Mouse (Mus musculus) limb, embryonic 14.5 days (tissue): ENCODE data around the gene Nxn. TPM values are rescaled to one million over a fixed set of nuclear protein-coding genes. Genes with fewer than 3 reads are reported as not detected.
"Not testable (repeated sequence)": the region's sequence is repeated elsewhere in the genome, so short reads cannot be mapped to it uniquely, and the experiment has no call there.

ENCODE experiments used
- ATAC-seq: fragments of 200-750 bp; cut with Nextera tagmentation; 2 replicates; pipeline ENCODE4 v1.8.0; 2017; ENCODE audit warnings: low read depth, moderate number of reproducible peaks, moderate TSS enrichment; ENCODE audit not compliant: low FRiP score
- DNase-seq: peaks from one replicate; pipeline ENCODE4 v3.0.0-alpha.2; 2015; ENCODE audit warnings: low spot score
- H3K27ac ChIP-seq: fragments of 300-500 bp; sonication (generic); replicated peaks from 2 replicates; pipeline ENCODE4 v1.5.1; 2014; ENCODE audit warnings: low read depth, mild to moderate bottlenecking, low read length, moderate library complexity, mixed read lengths
- H3K27me3 ChIP-seq: fragments of 300-500 bp; sonication (generic); 2 replicates; pipeline ENCODE4 v1.6.1; 2014; ENCODE audit warnings: low read length, mixed read lengths; ENCODE audit not compliant: control insufficient read depth, insufficient read depth
- H3K36me3 ChIP-seq: fragments of 300-500 bp; sonication (generic); 2 replicates; pipeline ENCODE4 v1.6.1; 2014; ENCODE audit warnings: mild to moderate bottlenecking, low read length, moderate library complexity, mixed read lengths; ENCODE audit not compliant: control insufficient read depth, insufficient read depth
- H3K4me1 ChIP-seq: fragments of 300-500 bp; sonication (generic); 2 replicates; pipeline ENCODE4 v1.6.1; 2014; ENCODE audit warnings: antibody characterized with exemption, low read length, mixed read lengths; ENCODE audit not compliant: control insufficient read depth, insufficient read depth
- H3K4me2 ChIP-seq: fragments of 300-500 bp; sonication (generic); replicated peaks from 2 replicates; pipeline ENCODE4 v1.6.1; 2014; ENCODE audit warnings: low read depth, mild to moderate bottlenecking, low read length, moderate library complexity; ENCODE audit not compliant: severe bottlenecking
- H3K4me3 ChIP-seq: fragments of 300-500 bp; sonication (generic); replicated peaks from 2 replicates; pipeline ENCODE4 v1.5.1; 2014; ENCODE audit warnings: low read length
- H3K9ac ChIP-seq: fragments of 300-500 bp; sonication (generic); 2 replicates; pipeline ENCODE4 v1.6.1; 2014; ENCODE audit warnings: mild to moderate bottlenecking, low read depth, low read length, moderate library complexity; ENCODE audit not compliant: severe bottlenecking
- H3K9me3 ChIP-seq: fragments of 300-500 bp; sonication (generic); 2 replicates; pipeline ENCODE4 v1.6.1; 2016; ENCODE audit warnings: low read length; ENCODE audit not compliant: control insufficient read depth
- POLR2A ChIP-seq: fragments of 200-500 bp; IDR thresholded peaks from 2 replicates; pipeline ENCODE4 v1.8.0; 2012; ENCODE audit warnings: inconsistent platforms, mild to moderate bottlenecking, moderate library complexity, borderline replicate concordance; ENCODE audit not compliant: insufficient read depth, insufficient read length; ENCODE audit errors: extremely low read depth
- WGBS: fragments of 180-500 bp; shearing (Covaris S2); extraction: QIAGEN DNeasy Blood & Tissue Kit; methylation state at CpG from one replicate; pipeline ENCODE4 v1.1.7; 2014; 5-methylcytosine and 5-hydroxymethylcytosine counted together
- polyA plus RNA-seq, 2 experiments: library from polyadenylated mRNA; depleted of rRNA in 1 of 2; stranded (reverse) in 1 of 2; unstranded in 1 of 2; fragments of >200 nt; fragmentation: Nextera tagmentation in 1 of 2; extraction: Ambion mirVana in 1 of 2; gene quantifications; 2 replicates each; pipeline versions ENCODE4 v1.2.1 to v1.2.3; 2012 to 2014

Nxn gene
- polyA plus RNA-seq, 2 experiments = 69.9 to 78.1 TPM

DNA sequence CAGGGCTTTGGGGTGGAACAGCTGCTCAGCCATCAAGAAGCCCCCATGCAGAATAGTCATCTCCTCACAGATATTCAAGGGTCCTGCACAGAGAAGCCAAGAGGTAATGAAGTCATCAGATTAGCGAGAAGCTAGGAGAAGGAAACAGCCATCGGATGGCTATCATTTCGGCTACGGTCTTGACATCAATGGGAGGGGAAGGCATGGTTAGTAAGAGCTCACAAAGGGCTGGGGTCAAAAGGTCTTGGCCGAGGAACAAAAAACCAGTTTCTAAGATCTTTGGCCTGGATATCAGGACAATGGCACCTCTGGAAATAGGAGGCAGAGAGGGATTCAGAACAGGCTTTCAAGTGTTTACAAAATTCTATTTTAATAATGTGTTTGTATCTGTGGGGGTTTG is 185.1 kb downstream of the Nxn start:
- H3K4me3 ChIP-seq = no peak overlapping the region
- no peak overlapping the region for H3K27ac ChIP-seq
- H3K9me3 ChIP-seq = no peaks in the 10 kb centered on the region
- H3K36me3 ChIP-seq = peaks cover 46% of the 10 kb centered on the region
- no peaks in the 10 kb centered on the region for H3K4me1 ChIP-seq
- H3K27me3 ChIP-seq = no peaks in the 10 kb centered on the region
- ATAC-seq = no peak
- no peak for DNase-seq
- WGBS = 94% methylated on average over 5 of the region's 5 CpGs
- no peak overlapping the region for H3K4me2 ChIP-seq
- TF ChIP-seq POLR2A = no peak
- H3K9ac ChIP-seq = no peak overlapping the region

DNA sequence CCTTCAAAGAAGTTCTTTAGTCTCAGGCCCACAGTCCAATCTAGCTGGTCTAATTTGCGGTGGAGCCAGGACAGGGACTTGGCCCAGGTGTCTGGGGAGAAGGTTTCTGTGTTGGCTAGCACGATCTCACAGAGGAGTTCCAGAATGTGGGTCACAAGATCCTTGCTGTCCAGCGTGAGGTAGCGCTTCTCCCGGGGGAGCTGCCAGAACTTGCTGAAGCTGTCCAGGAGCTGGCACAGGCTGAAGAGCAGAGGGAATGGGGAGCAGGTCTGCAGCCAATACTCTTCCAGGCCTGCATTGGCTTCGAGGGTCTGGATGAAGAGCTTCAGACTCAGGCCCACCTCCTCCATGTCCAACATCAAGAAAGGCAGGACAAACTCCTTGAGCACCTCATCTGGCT is 187.3 kb downstream of the Nxn start:
- not testable (repeated sequence) for H3K4me3 ChIP-seq, DNase-seq, H3K27ac ChIP-seq, H3K4me2 ChIP-seq, H3K9me3 ChIP-seq, H3K9ac ChIP-seq, H3K27me3 ChIP-seq, H3K4me1 ChIP-seq, ATAC-seq
- 89% methylated on average over 4 of the region's 6 CpGs for WGBS
- peaks cover 67% of the 10 kb centered on the region for H3K36me3 ChIP-seq

GRCm38 (mm10) chr11:76210228-76210985 is 188.5 kb downstream of the Nxn start:
- TF ChIP-seq POLR2A = no peak
- no peak overlapping the region for H3K27ac ChIP-seq
- H3K36me3 ChIP-seq = peaks cover 78% of the 10 kb centered on the region
- no peak overlapping the region for H3K9ac ChIP-seq
- no peaks in the 10 kb centered on the region for H3K9me3 ChIP-seq
- H3K4me1 ChIP-seq = no peaks in the 10 kb centered on the region
- WGBS = 80% methylated on average over 13 of the region's 13 CpGs
- DNase-seq (no peak), ATAC-seq (no peak)
- no peak overlapping the region for H3K4me2 ChIP-seq
- no peak overlapping the region for H3K4me3 ChIP-seq
- no peaks in the 10 kb centered on the region for H3K27me3 ChIP-seq

Other genes starting within 250 kb of the Nxn start
- gene Vps53, start 219.5 kb downstream of the Nxn start, polyA plus RNA-seq (2012; rRNA removed) = 26.6 and 29.6 TPM in 2 replicates
- gene Vps53, start 219.5 kb downstream of the Nxn start, polyA plus RNA-seq (2014; fragmentation: Nextera tagmentation; extraction: Ambion mirVana) = 37.3 and 41.9 TPM in 2 replicates
- gene Fam57a, start 219.5 kb downstream of the Nxn start, polyA plus RNA-seq (2012; rRNA removed) = 39.0 and 40.1 TPM in 2 replicates
- gene Fam57a, start 219.5 kb downstream of the Nxn start, polyA plus RNA-seq (2014; fragmentation: Nextera tagmentation; extraction: Ambion mirVana) = 48.3 and 60.8 TPM in 2 replicates
- gene Dbil5, start 181.5 kb downstream of the Nxn start, polyA plus RNA-seq (2012; rRNA removed) = 0.41 and 0.93 TPM in 2 replicates
- 0.64 and 1.4 TPM in 2 replicates for gene Dbil5, start 181.5 kb downstream of the Nxn start, polyA plus RNA-seq (2014; fragmentation: Nextera tagmentation; extraction: Ambion mirVana)
- 14.8 and 17.1 TPM in 2 replicates for gene Gemin4, start 181.5 kb downstream of the Nxn start, polyA plus RNA-seq (2012; rRNA removed)
- gene Gemin4, start 181.5 kb downstream of the Nxn start, polyA plus RNA-seq (2014; fragmentation: Nextera tagmentation; extraction: Ambion mirVana) = 32.0 and 32.6 TPM in 2 replicates
- gene Mrm3, start 155.4 kb downstream of the Nxn start, polyA plus RNA-seq (2012; rRNA removed) = 11.9 and 15.2 TPM in 2 replicates
- 20.8 and 20.9 TPM in 2 replicates for gene Mrm3, start 155.4 kb downstream of the Nxn start, polyA plus RNA-seq (2014; fragmentation: Nextera tagmentation; extraction: Ambion mirVana)
- gene Glod4, start 155.4 kb downstream of the Nxn start, polyA plus RNA-seq (2012; rRNA removed) = 36.4 and 56.2 TPM in 2 replicates
- 140 and 141 TPM in 2 replicates for gene Glod4, start 155.4 kb downstream of the Nxn start, polyA plus RNA-seq (2014; fragmentation: Nextera tagmentation; extraction: Ambion mirVana)
- gene Timm22, start 7.8 kb upstream of the Nxn start, polyA plus RNA-seq (2012; rRNA removed) = 34.8 and 38.5 TPM in 2 replicates
- gene Timm22, start 7.8 kb upstream of the Nxn start, polyA plus RNA-seq (2014; fragmentation: Nextera tagmentation; extraction: Ambion mirVana) = 125 and 128 TPM in 2 replicates
- gene Abr, start 223.2 kb upstream of the Nxn start, polyA plus RNA-seq (2012; rRNA removed) = 67.5 and 82.3 TPM in 2 replicates
- 39.7 and 44.5 TPM in 2 replicates for gene Abr, start 223.2 kb upstream of the Nxn start, polyA plus RNA-seq (2014; fragmentation: Nextera tagmentation; extraction: Ambion mirVana)